Mouse (Mus musculus) macrophage (primary cell): ENCODE data around the gene Pcolce. TPM values are rescaled to one million over a fixed set of nuclear protein-coding genes. Genes with fewer than 3 reads are reported as not detected.

ENCODE experiments used
- H3K27ac ChIP-seq: fragments of 350-480 bp; formaldehyde crosslinking; 2 replicates; pipeline ENCODE4 v1.9.0; 2021
- H3K36me3 ChIP-seq: fragments of 350-480 bp; formaldehyde crosslinking; 2 replicates; pipeline ENCODE4 v1.9.0; 2021; ENCODE audit errors: inconsistent target
- H3K4me3 ChIP-seq: fragments of 350-480 bp; formaldehyde crosslinking; 2 replicates; pipeline ENCODE4 v1.9.0; 2021; ENCODE audit errors: inconsistent target
- H3K79me2 ChIP-seq: fragments of 350-480 bp; formaldehyde crosslinking; 2 replicates; pipeline ENCODE4 v1.9.0; 2021; ENCODE audit errors: inconsistent target
- WGBS: methylation state at CpG from one replicate; pipeline ENCODE4 v1.1.7; 2026; ENCODE audit warnings: inconsistent platforms; ENCODE audit not compliant: missing documents; 5-methylcytosine and 5-hydroxymethylcytosine counted together
- polyA plus RNA-seq: library from polyadenylated mRNA; stranded (reverse); fragments of 250-400 nt; gene quantifications from 3 replicates; pipeline ENCODE4 v1.2.4, GENCODE M21; 2018; ENCODE audit warnings: inconsistent platforms

The Pcolce gene
- polyA plus RNA-seq, 1 experiment from 2014 or later = 0.44 TPM

GRCm38 (mm10) chr5:137561556-137561955, 52.0 kb downstream of the Pcolce start:
- Histone ChIP-seq H3K27ac (no peak overlapping the region), H3K4me3 (no peak overlapping the region), H3K79me2 (no peaks in the 10 kb centered on the region), H3K36me3 (no peaks in the 10 kb centered on the region)
- 74% methylated on average over 6 of the region's 6 CpGs for WGBS

Other genes with a start within 250 kb of the Pcolce start
- gene Zan, start 136.7 kb downstream of the Pcolce start, polyA plus RNA-seq = 0.01 to 0.05 TPM in 2 of 3 replicates, not detected in the other
- gene Pop7, start 111.3 kb downstream of the Pcolce start, polyA plus RNA-seq = 7.6 to 26.0 TPM (median 19.4 TPM) in 3 replicates
- 8.7 to 17.9 TPM (median 11.5 TPM) in 3 replicates for gene Gigyf1, start 95.2 kb downstream of the Pcolce start, polyA plus RNA-seq
- not detected in 3 replicates for gene Epo, start 80.5 kb downstream of the Pcolce start, polyA plus RNA-seq
- gene Gnb2, start 80.3 kb downstream of the Pcolce start, polyA plus RNA-seq = 139 to 347 TPM (median 316 TPM) in 3 replicates
- gene Actl6b, start 60.3 kb downstream of the Pcolce start, polyA plus RNA-seq = not detected in 3 replicates
- gene Tfr2, start 43.9 kb downstream of the Pcolce start, polyA plus RNA-seq = 0.14 to 0.17 TPM in 2 of 3 replicates, not detected in the other
- gene Mospd3, start 12.7 kb downstream of the Pcolce start, polyA plus RNA-seq = 35.3 to 72.3 TPM (median 54.2 TPM) in 3 replicates
- 0.09 TPM in 1 of 3 replicates, not detected in the others for gene Fbxo24, start 15.2 kb upstream of the Pcolce start, polyA plus RNA-seq
- gene Lrch4, start 15.3 kb upstream of the Pcolce start, polyA plus RNA-seq = 51.6 to 108 TPM (median 60.3 TPM) in 3 replicates
- gene Gm20605, start 15.4 kb upstream of the Pcolce start, polyA plus RNA-seq = 4.9 to 17.8 TPM (median 5.5 TPM) in 3 replicates
- gene Sap25, start 27.6 kb upstream of the Pcolce start, polyA plus RNA-seq = 5.2 to 25.3 TPM (median 10.5 TPM) in 3 replicates
- gene Irs3, start 31.9 kb upstream of the Pcolce start, polyA plus RNA-seq = 0.09 TPM in 1 of 3 replicates, not detected in the others
- gene Agfg2, start 70.9 kb upstream of the Pcolce start, polyA plus RNA-seq = 12.1 to 28.4 TPM (median 17.8 TPM) in 3 replicates
- 0.07 to 0.23 TPM (median 0.21 TPM) in 3 replicates for gene Nyap1, start 127.8 kb upstream of the Pcolce start, polyA plus RNA-seq
- gene Tsc22d4, start 131.9 kb upstream of the Pcolce start, polyA plus RNA-seq = 84.4 to 112 TPM (median 101 TPM) in 3 replicates
- 2.7 to 25.9 TPM (median 20.7 TPM) in 3 replicates for gene Ppp1r35, start 165.1 kb upstream of the Pcolce start, polyA plus RNA-seq
- gene Mepce, start 173.9 kb upstream of the Pcolce start, polyA plus RNA-seq = 23.9 to 28.3 TPM (median 26.6 TPM) in 3 replicates
- gene Zcwpw1, start 174.0 kb upstream of the Pcolce start, polyA plus RNA-seq = 1.8 to 4.1 TPM (median 2.8 TPM) in 3 replicates
- gene Pilra, start 222.5 kb upstream of the Pcolce start, polyA plus RNA-seq = 5.9 to 17.4 TPM (median 7.6 TPM) in 3 replicates
- 7.2 to 9.0 TPM (median 7.9 TPM) in 3 replicates for gene Pilrb1, start 244.3 kb upstream of the Pcolce start, polyA plus RNA-seq